Mouse (Mus musculus) lung, embryonic 16.5 days (tissue): ENCODE measurements around the gene Pmp22. TPM values are rescaled to one million over a fixed set of nuclear protein-coding genes. Genes with fewer than 3 reads are reported as not detected.

ENCODE experiments used
- ATAC-seq: fragments of 200-750 bp; cut with Nextera tagmentation; 2 replicates; pipeline ENCODE4 v1.8.0; 2017; ENCODE audit warnings: low read depth, mild to moderate bottlenecking, moderate library complexity
- H3K27ac ChIP-seq: fragments of 300-500 bp; sonication (generic); 2 replicates; pipeline ENCODE4 v1.5.1; 2014; ENCODE audit warnings: mild to moderate bottlenecking, control low read depth, low read length
- H3K27me3 ChIP-seq: fragments of 300-500 bp; sonication (generic); 2 replicates; pipeline ENCODE4 v1.6.1; 2014; ENCODE audit warnings: low read depth, low read length, mixed read lengths; ENCODE audit not compliant: control insufficient read depth, insufficient read depth
- H3K36me3 ChIP-seq: fragments of 300-500 bp; sonication (generic); 2 replicates; pipeline ENCODE4 v1.6.1; 2014; ENCODE audit warnings: low read length; ENCODE audit not compliant: control insufficient read depth, insufficient read depth
- H3K4me1 ChIP-seq: fragments of 300-500 bp; sonication (generic); replicated peaks from 2 replicates; pipeline ENCODE4 v1.6.1; 2014; ENCODE audit warnings: low read length, mixed read lengths; ENCODE audit not compliant: control insufficient read depth, insufficient read depth
- H3K4me2 ChIP-seq: fragments of 300-500 bp; sonication (generic); 2 replicates; pipeline ENCODE4 v1.6.1; 2014; ENCODE audit warnings: low read depth, low read length, control low read depth
- H3K4me3 ChIP-seq: fragments of 300-500 bp; sonication (generic); 2 replicates; pipeline ENCODE4 v1.5.1; 2014; ENCODE audit warnings: mild to moderate bottlenecking, low read length, control low read depth
- H3K9ac ChIP-seq: fragments of 300-500 bp; sonication (generic); 2 replicates; pipeline ENCODE4 v1.6.1; 2014; ENCODE audit warnings: low read length, control low read depth
- H3K9me3 ChIP-seq: fragments of 300-500 bp; sonication (generic); 2 replicates; pipeline ENCODE4 v1.6.1; 2016; ENCODE audit warnings: low read length; ENCODE audit not compliant: control insufficient read depth
- WGBS: fragments of 180-500 bp; shearing (Covaris S2); extraction: QIAGEN DNeasy Blood & Tissue Kit; methylation state at CpG from one replicate; pipeline ENCODE4 v1.1.7; 2014; 5-methylcytosine and 5-hydroxymethylcytosine counted together
- polyA plus RNA-seq: library from polyadenylated mRNA; unstranded; fragments of >200 nt; fragmentation: Nextera tagmentation; extraction: Ambion mirVana; gene quantifications from 2 replicates; pipeline ENCODE4 v1.2.1, GENCODE M21; 2015

Pmp22 gene
- polyA plus RNA-seq, 1 experiment from 2014 or later: 298 TPM

- Histone ChIP-seq H3K27me3 (peaks cover 2% of the 10 kb centered on the region; the same call in 1 of the 2 replicates), H3K4me1 (peaks cover 35% of the 10 kb centered on the region), H3K27ac (no peak overlapping the region), H3K9ac (no peak overlapping the region), H3K4me2 (no peak overlapping the region), H3K36me3 (peaks cover 20% of the 10 kb centered on the region), H3K4me3 (no peak overlapping the region), H3K9me3 (no peaks in the 10 kb centered on the region)
- ATAC-seq: no peak
- WGBS: 40% methylated on average over 3 of the region's 3 CpGs
Measured at GRCm38 (mm10) chr11:63138739-63139138, 10.0 kb downstream of the Pmp22 start.

DNA sequence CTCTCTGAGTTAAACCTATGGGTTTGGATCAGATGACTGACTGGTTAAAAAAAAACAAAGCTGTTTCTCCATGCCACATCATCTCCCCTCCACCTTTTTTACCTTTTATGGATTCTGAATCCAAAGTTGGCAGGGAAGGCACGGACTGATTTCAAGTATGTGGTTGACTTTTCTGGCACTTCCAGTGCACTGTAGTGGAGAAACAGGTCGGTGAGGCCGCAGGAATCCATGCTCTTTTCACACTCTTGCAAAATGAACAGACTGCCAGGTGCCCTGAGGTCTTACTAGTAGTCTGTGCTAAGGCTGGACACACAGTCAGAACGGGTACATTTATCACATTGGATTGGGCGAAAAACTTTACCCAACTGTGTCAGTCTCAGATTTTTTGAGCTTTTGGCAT, 13.5 kb downstream of the Pmp22 start:
- Histone ChIP-seq H3K9me3 (no peaks in the 10 kb centered on the region), H3K9ac (no peak overlapping the region), H3K36me3 (peaks cover 19% of the 10 kb centered on the region), H3K4me3 (no peak overlapping the region), H3K27me3 (no peaks in the 10 kb centered on the region), H3K27ac (no peak overlapping the region), H3K4me1 (peaks cover 8% of the 10 kb centered on the region), H3K4me2 (no peak overlapping the region)
- 61% methylated on average over 5 of the region's 5 CpGs for WGBS
- ATAC-seq: peak; percentile 49; the same call in 1 of the 2 replicates

DNA sequence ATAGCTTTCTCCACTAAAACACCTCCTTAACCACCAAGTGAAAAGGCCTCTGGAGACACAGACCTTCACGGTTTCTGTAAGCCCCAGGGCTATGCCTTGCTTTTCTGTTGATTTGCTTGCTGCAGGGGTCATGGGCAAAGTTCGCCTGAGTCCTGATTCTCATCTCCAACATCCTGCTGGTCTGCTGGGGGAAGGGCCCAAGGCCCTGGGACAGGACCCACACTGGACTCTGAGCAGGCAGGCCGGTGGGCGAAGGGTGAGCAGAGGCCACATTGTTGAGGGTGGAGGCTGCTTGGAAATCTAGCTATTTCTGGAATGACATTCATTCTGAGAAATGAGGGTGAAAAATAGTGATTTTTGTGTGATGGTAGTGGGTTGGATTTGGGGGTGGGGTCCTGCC, 14.0 kb downstream of the Pmp22 start:
- peaks cover 19% of the 10 kb centered on the region for H3K36me3 ChIP-seq
- H3K4me1 ChIP-seq: peaks cover 8% of the 10 kb centered on the region
- no peak overlapping the region for H3K9ac ChIP-seq
- WGBS: 78% methylated on average over 4 of the region's 4 CpGs
- no peak overlapping the region for H3K27ac ChIP-seq
- no peaks in the 10 kb centered on the region for H3K27me3 ChIP-seq
- no peaks in the 10 kb centered on the region for H3K9me3 ChIP-seq
- no peak for ATAC-seq
- no peak overlapping the region for H3K4me3 ChIP-seq
- no peak overlapping the region for H3K4me2 ChIP-seq

- H3K27me3 ChIP-seq: no peaks in the 10 kb centered on the region
- H3K4me3 ChIP-seq: no peak overlapping the region
- H3K27ac ChIP-seq: no peak overlapping the region
- H3K4me1 ChIP-seq: peaks cover 8% of the 10 kb centered on the region
- no peaks in the 10 kb centered on the region for H3K9me3 ChIP-seq
- no peak overlapping the region for H3K9ac ChIP-seq
- ATAC-seq: no peak
- WGBS: 79% methylated on average over 8 of the region's 8 CpGs
- no peak overlapping the region for H3K4me2 ChIP-seq
- peaks cover 19% of the 10 kb centered on the region for H3K36me3 ChIP-seq
Measured at GRCm38 (mm10) chr11:63143486-63143885, 14.7 kb downstream of the Pmp22 start.

- H3K4me1 ChIP-seq: peaks cover 8% of the 10 kb centered on the region
- ATAC-seq: no peak
- peaks cover 3% of the 10 kb centered on the region for H3K36me3 ChIP-seq
- H3K4me2 ChIP-seq: no peak overlapping the region
- H3K9me3 ChIP-seq: no peaks in the 10 kb centered on the region
- H3K27me3 ChIP-seq: no peaks in the 10 kb centered on the region
- H3K9ac ChIP-seq: no peak overlapping the region
- no peak overlapping the region for H3K4me3 ChIP-seq
- H3K27ac ChIP-seq: no peak overlapping the region
- 55% methylated on average over 7 of the region's 7 CpGs for WGBS
Measured at GRCm38 (mm10) chr11:63146601-63147000, 17.8 kb downstream of the Pmp22 start.

DNA sequence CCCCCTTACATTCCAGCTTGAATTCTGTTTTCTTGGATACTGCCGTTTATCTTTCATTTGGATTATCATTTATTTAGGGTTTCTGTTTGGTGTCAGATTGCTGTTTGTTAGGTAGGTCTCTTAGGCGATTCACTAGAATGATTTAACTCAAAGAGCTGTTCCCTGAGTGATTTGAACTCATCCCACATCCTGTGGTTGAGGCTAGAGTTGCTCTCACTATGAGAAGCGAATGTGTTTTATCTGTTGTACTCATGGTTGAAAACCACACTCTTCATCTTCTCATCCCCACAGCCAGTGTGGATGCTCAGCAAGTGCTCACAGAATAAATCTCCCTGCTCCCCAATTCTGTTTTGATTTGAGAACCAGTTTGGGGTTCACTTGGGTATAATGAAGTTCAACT, 19.5 kb downstream of the Pmp22 start:
- no peak overlapping the region for H3K9ac ChIP-seq
- no peak overlapping the region for H3K4me3 ChIP-seq
- no peak overlapping the region for H3K27ac ChIP-seq
- 78% methylated on average over 3 of the region's 3 CpGs for WGBS
- H3K27me3 ChIP-seq: no peaks in the 10 kb centered on the region
- no peak overlapping the region for H3K4me2 ChIP-seq
- ATAC-seq: no peak
- no peaks in the 10 kb centered on the region for H3K9me3 ChIP-seq
- peaks cover 3% of the 10 kb centered on the region; the same call in 1 of the 2 replicates for H3K4me1 ChIP-seq
- H3K36me3 ChIP-seq: peaks cover 9% of the 10 kb centered on the region

DNA sequence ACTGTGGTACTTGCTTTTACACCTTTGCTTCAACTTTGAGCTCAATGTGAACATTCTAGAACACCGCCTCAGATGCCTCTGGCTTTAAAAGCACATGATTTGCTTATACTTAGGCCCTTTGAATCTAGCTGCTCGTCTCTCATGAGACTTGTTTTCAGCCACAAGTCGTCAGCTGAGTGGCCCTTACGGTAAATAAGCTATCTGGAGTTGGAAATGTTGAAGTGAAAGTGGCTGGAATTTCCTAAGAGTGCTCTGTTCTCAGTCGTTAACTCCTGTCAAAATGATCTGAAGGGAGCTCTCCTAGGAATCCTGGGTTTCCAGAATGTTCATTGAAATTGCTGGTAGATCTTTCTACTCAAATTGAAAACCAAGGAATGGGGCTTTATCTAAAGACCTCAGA, 23.1 kb downstream of the Pmp22 start:
- Histone ChIP-seq H3K9ac (no peak overlapping the region), H3K4me1 (no peaks in the 10 kb centered on the region), H3K36me3 (peaks cover 25% of the 10 kb centered on the region), H3K27ac (no peak overlapping the region), H3K27me3 (no peaks in the 10 kb centered on the region), H3K9me3 (no peaks in the 10 kb centered on the region), H3K4me2 (no peak overlapping the region), H3K4me3 (no peak overlapping the region)
- WGBS: 61% methylated on average over 5 of the region's 5 CpGs
- no peak for ATAC-seq

GRCm38 (mm10) chr11:63157117-63157516, 28.3 kb downstream of the Pmp22 start:
- H3K4me2 ChIP-seq: no peak overlapping the region
- no peaks in the 10 kb centered on the region for H3K9me3 ChIP-seq
- H3K27me3 ChIP-seq: no peaks in the 10 kb centered on the region
- no peak overlapping the region for H3K4me3 ChIP-seq
- no peak overlapping the region for H3K27ac ChIP-seq
- peaks cover 49% of the 10 kb centered on the region for H3K36me3 ChIP-seq
- no peak for ATAC-seq
- no peak overlapping the region for H3K9ac ChIP-seq
- WGBS: 74% methylated on average over 4 of the region's 4 CpGs
- peaks cover 3% of the 10 kb centered on the region; the same call in 1 of the 2 replicates for H3K4me1 ChIP-seq

GRCm38 (mm10) chr11:63160926-63161325, 32.1 kb downstream of the Pmp22 start:
- H3K27ac ChIP-seq: no peak overlapping the region
- peaks cover 28% of the 10 kb centered on the region for H3K36me3 ChIP-seq
- ATAC-seq: no peak
- H3K4me1 ChIP-seq: peaks cover 11% of the 10 kb centered on the region
- H3K27me3 ChIP-seq: no peaks in the 10 kb centered on the region
- H3K4me3 ChIP-seq: no peak overlapping the region
- H3K9ac ChIP-seq: no peak overlapping the region
- no peaks in the 10 kb centered on the region for H3K9me3 ChIP-seq
- H3K4me2 ChIP-seq: no peak overlapping the region

DNA sequence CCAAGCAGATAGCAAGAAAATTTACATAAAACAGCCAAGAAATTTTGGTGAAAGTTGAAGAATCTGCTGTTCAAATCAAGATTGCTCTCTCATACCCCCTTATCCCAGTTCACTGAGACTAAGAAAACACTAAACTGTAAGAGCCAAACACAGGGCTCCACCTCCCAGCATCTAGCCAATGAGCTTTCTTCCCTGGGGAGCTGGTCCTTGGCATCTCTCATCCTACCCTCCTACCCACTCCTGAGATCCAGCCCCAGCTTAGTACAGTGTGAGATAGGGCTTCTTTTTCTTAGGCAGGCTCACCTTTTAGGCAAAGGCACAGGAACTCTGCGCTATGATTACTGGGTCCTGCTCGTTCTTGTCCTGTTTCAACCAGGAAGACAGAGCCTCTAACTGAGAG, 34.0 kb downstream of the Pmp22 start:
- Histone ChIP-seq H3K36me3 (peaks cover 16% of the 10 kb centered on the region), H3K4me3 (no peak overlapping the region), H3K4me1 (peaks cover 11% of the 10 kb centered on the region), H3K27ac (peak overlapping the region; percentile 33; the same call in 1 of the 2 replicates), H3K4me2 (no peak overlapping the region), H3K9me3 (no peaks in the 10 kb centered on the region), H3K27me3 (no peaks in the 10 kb centered on the region), H3K9ac (no peak overlapping the region)
- 72% methylated on average over 2 of the region's 2 CpGs for WGBS
- no peak for ATAC-seq
